Mouse (Mus musculus) left cerebral cortex, postnatal 36 days (tissue): ENCODE data around the gene Greb1. TPM values are rescaled to one million over a fixed set of nuclear protein-coding genes. Genes with fewer than 3 reads are reported as not detected.

Source experiments
- DNase-seq, 2 experiments: peaks; one replicate each; pipeline ENCODE4 v3.0.0; 2021 to 2022; ENCODE audit warnings: low spot score in 2 of 2, mixed read lengths in 1 of 2
- intact Hi-C: fragments of 180-260 bp; cut with DNase I; formaldehyde crosslinking; loops from one replicate; pipeline ENCODE4 v1.15.1; 2025
- microRNA-seq: library from miRNA; unstranded; fragments of <30 nt; microRNA quantifications from one replicate; pipeline ENCODE4 v1.2.0, GENCODE M21; 2022
- total RNA-seq, 2 experiments: library from RNA; stranded (reverse); gene quantifications; 2 replicates each; pipeline ENCODE4 v1.2.3; 2021

Gene Greb1
- total RNA-seq, 2 experiments from 2014 or later = 1.5 to 1.9 TPM

GRCm38 (mm10) chr12:16648273-16648672 is 152.4 kb downstream of the Greb1 start:
- no peak for DNase-seq
- intact Hi-C loops = no loop called here

- intact Hi-C loops = no loop called here
- DNase-seq = no peak
These were observed 153.8 kb downstream of the Greb1 start for GRCm38 (mm10) chr12:16646780-16647409.

GRCm38 (mm10) chr12:16644698-16645097 is 156.0 kb downstream of the Greb1 start:
- no peak for DNase-seq
- intact Hi-C loops = no loop called here

GRCm38 (mm10) chr12:16643508-16644345 is 157.0 kb downstream of the Greb1 start:
- intact Hi-C loops = no loop called here
- DNase-seq = peak in 1 of 2 experiments; percentile 36

- intact Hi-C loops = no loop called here
- DNase-seq = no peak
These were observed 158.7 kb downstream of the Greb1 start for GRCm38 (mm10) chr12:16642000-16642399.

GRCm38 (mm10) chr12:16640075-16640474 is 160.6 kb downstream of the Greb1 start:
- no peak for DNase-seq
- intact Hi-C loops = no loop called here

- no peak for DNase-seq
- intact Hi-C loops = no loop called here
These were observed 161.5 kb downstream of the Greb1 start for GRCm38 (mm10) chr12:16639078-16639771.

GRCm38 (mm10) chr12:16635816-16636215 is 164.9 kb downstream of the Greb1 start:
- no peak for DNase-seq
- intact Hi-C loops = no loop called here

- intact Hi-C loops = loop anchor here (1.0 kb wide), 1 partner anchor 66 kb away; no protein-coding TSS in a partner anchor
These were observed 166.4 kb downstream of the Greb1 start for GRCm38 (mm10) chr12:16634075-16634813.

GRCm38 (mm10) chr12:16633235-16633634 is 167.5 kb downstream of the Greb1 start:
- intact Hi-C loops = no loop called here
- DNase-seq = no peak

More at GRCm38 (mm10) chr12:16634075-16634813, 166.4 kb downstream of the Greb1 start:
- no peak for DNase-seq

- intact Hi-C loops = no loop called here
- DNase-seq = no peak
These were observed 169.3 kb downstream of the Greb1 start for GRCm38 (mm10) chr12:16631423-16631822.

GRCm38 (mm10) chr12:16630866-16631185 is 169.9 kb downstream of the Greb1 start:
- no peak for DNase-seq
- intact Hi-C loops = no loop called here

- no peak for DNase-seq
- intact Hi-C loops = no loop called here
These were observed 170.4 kb downstream of the Greb1 start for GRCm38 (mm10) chr12:16630152-16630865.

Small RNA genes within 50 kb of the gene (microRNA-seq; reads per million reads assigned to microRNA genes)
- not detected for gene Gm44305

Other genes starting within 250 kb of the Greb1 start
- gene Lpin1, start 189.9 kb downstream of the Greb1 start, total RNA-seq = 10 to 100 TPM; 19.6 to 23.0 TPM
- gene Ntsr2, start 147.5 kb downstream of the Greb1 start, total RNA-seq = 100 to 1,000 TPM; 154 to 164 TPM
- gene E2f6, start 10.1 kb upstream of the Greb1 start, total RNA-seq = 10 to 100 TPM; 32.4 to 37.5 TPM
- gene Rock2, start 94.0 kb upstream of the Greb1 start, total RNA-seq = 100 to 1,000 TPM; 122 to 152 TPM
- gene Pqlc3, start 199.5 kb upstream of the Greb1 start, total RNA-seq = 1 to 10 TPM in 1 of 2 experiments, under 1 TPM in 1; 0.84 to 1.4 TPM
- under 1 TPM; 0.34 to 0.89 TPM for gene 2410004P03Rik, start 210.8 kb upstream of the Greb1 start, total RNA-seq